ENCODE assay signal across 10 mouse cellular contexts in genomic region chr1:23656302-23656701, GRCm38 (mm10).
DNase-seq lines count a peak whose midpoint lies in the region; ATAC-seq lines count a peak whose summit lies in the region.
"Had no signal": no experiment of that assay in that cellular context is flagged by ENCODE, and none has a peak within 500 bp of the region (broad histone marks: within the 10 kb centered on the region; RNA-seq: fewer than 3 reads in every experiment).

No protein-coding gene starts in this region.

- 47% methylated on average over 12 of the region's 12 CpGs for WGBS in forebrain, embryonic 11.5 days
- WGBS in liver, embryonic 12.5 days (ENCODE audit: insufficient replicate concordance): 66% methylated on average over 12 of the region's 12 CpGs

- H3K4me3 ChIP-seq in forebrain, embryonic 11.5 days (ENCODE audit: low read depth, low read length): no peak overlapping the region
- no peak overlapping the region for H3K4me3 ChIP-seq in liver, embryonic 12.5 days

- no peak for ATAC-seq in forebrain, embryonic 11.5 days (replicated peaks; ENCODE audit: low FRiP score)
- no peak for ATAC-seq in liver, embryonic 12.5 days
- ATAC-seq in granulocyte monocyte progenitor cell, adult 5-6 weeks (replicated peaks; ENCODE audit: poor library complexity, severe bottlenecking): no peak

- no peaks in the 10 kb centered on the region for H3K27me3 ChIP-seq in forebrain, embryonic 11.5 days (ENCODE audit: control insufficient read depth, insufficient read depth, low read length)
- H3K27me3 ChIP-seq in liver, embryonic 12.5 days (replicated peaks): no peaks in the 10 kb centered on the region

- no peaks in the 10 kb centered on the region for H3K36me3 ChIP-seq in forebrain, embryonic 11.5 days (ENCODE audit: control insufficient read depth, insufficient read depth, low read length)
- no peaks in the 10 kb centered on the region for H3K36me3 ChIP-seq in liver, embryonic 12.5 days
- H3K36me3 ChIP-seq: G1E had no signal

- H3K4me1 ChIP-seq in forebrain, embryonic 11.5 days (replicated peaks; ENCODE audit: control insufficient read depth, insufficient read depth, low read length): no peaks in the 10 kb centered on the region
- no peaks in the 10 kb centered on the region for H3K4me1 ChIP-seq in liver, embryonic 12.5 days

- H3K9ac ChIP-seq in forebrain, embryonic 11.5 days (ENCODE audit: low read length): no peak overlapping the region
- no peak overlapping the region for H3K9ac ChIP-seq in liver, embryonic 12.5 days

- H3K27ac ChIP-seq in forebrain, embryonic 11.5 days (ENCODE audit: low read depth, low read length): no peak overlapping the region
- H3K27ac ChIP-seq in liver, embryonic 12.5 days: no peak overlapping the region

- DNase-seq in right cerebral cortex, adult 18-20 months: peak; percentile 4
- DNase-seq in right cerebral cortex, postnatal 25 days: no peak
- DNase-seq in forebrain, embryonic 11.5 days (ENCODE audit: low spot score): no peak
- DNase-seq in layer of hippocampus, adult 9-11 months: peak; percentile 53
- DNase-seq in heart, adult 18-20 months: no peak
- no peak for DNase-seq in urinary bladder, adult 18-20 months (ENCODE audit: low spot score in 2 of 2)
- DNase-seq: heart, postnatal 10 days had no signal

- H3K4me2 ChIP-seq in forebrain, embryonic 11.5 days (ENCODE audit: low read depth, low read length, severe bottlenecking): peak overlapping the region; percentile 18; the same call in 1 of the 2 replicates
- no peak overlapping the region for H3K4me2 ChIP-seq in liver, embryonic 12.5 days

- no peaks in the 10 kb centered on the region for H3K9me3 ChIP-seq in forebrain, embryonic 11.5 days (ENCODE audit: control insufficient read depth, low read length)
- H3K9me3 ChIP-seq in liver, embryonic 12.5 days (replicated peaks): no peaks in the 10 kb centered on the region
- H3K9me3 ChIP-seq: G1E had no signal

Comparison
In these comparisons a context has a peak if more than half of its experiments do, and no peak if none do; other contexts are left out.
1. DNase-seq: peak in right cerebral cortex, adult 18-20 months (single experiment) and layer of hippocampus, adult 9-11 months (single experiment); none in right cerebral cortex, postnatal 25 days (single experiment), forebrain, embryonic 11.5 days (single experiment), heart, adult 18-20 months (0 of 2) and urinary bladder, adult 18-20 months (0 of 2).